Mouse (Mus musculus) myocyte (in vitro differentiated cells): ENCODE data around the gene Lasp1.

ENCODE experiments used
- CEBPB ChIP-seq: IDR thresholded peaks from 2 replicates; pipeline ENCODE4 v1.6.1; 2011; ENCODE audit warnings: mild to moderate bottlenecking, moderate library complexity; ENCODE audit not compliant: poor library complexity, insufficient read depth, severe bottlenecking
- E2F4 ChIP-seq: IDR thresholded peaks from one replicate; pipeline ENCODE4 v1.6.1; 2011; ENCODE audit warnings: mild to moderate bottlenecking, control low read depth, moderate library complexity; ENCODE audit not compliant: insufficient read depth
- MAX ChIP-seq: IDR thresholded peaks from one replicate; pipeline ENCODE4 v1.6.1; 2011; ENCODE audit warnings: low read depth, mild to moderate bottlenecking, control low read depth
- MYOD1 ChIP-seq, 3 experiments: IDR thresholded peaks; one replicate each; pipeline ENCODE4 v1.6.1; 2011; ENCODE audit warnings: control low read depth in 2 of 3, low read depth in 2 of 3, mild to moderate bottlenecking in 2 of 3, moderate library complexity in 1 of 3; ENCODE audit not compliant: insufficient read length in 2 of 3, control insufficient read depth in 1 of 3
- MYOG ChIP-seq, 3 experiments: IDR thresholded peaks; one replicate each; pipeline ENCODE4 v1.6.1; 2011; ENCODE audit warnings: control low read depth in 2 of 3, low read depth in 2 of 3, mild to moderate bottlenecking in 2 of 3; ENCODE audit not compliant: insufficient read length in 2 of 3, control insufficient read depth in 1 of 3, insufficient read depth in 1 of 3
- POLR2A ChIP-seq: IDR thresholded peaks from one replicate; pipeline ENCODE4 v1.6.1; 2011; ENCODE audit warnings: low read depth, mild to moderate bottlenecking, control low read depth, moderate library complexity; ENCODE audit not compliant: insufficient read length
- POLR2AphosphoS2 ChIP-seq: IDR thresholded peaks from one replicate; pipeline ENCODE4 v1.6.1; 2011; ENCODE audit warnings: low read depth, control low read depth; ENCODE audit not compliant: insufficient read length
- TCF12 ChIP-seq: IDR thresholded peaks from one replicate; pipeline ENCODE4 v1.6.1; 2011; ENCODE audit warnings: mild to moderate bottlenecking, control low read depth; ENCODE audit not compliant: poor library complexity, insufficient read depth, severe bottlenecking
- USF1 ChIP-seq: IDR thresholded peaks from one replicate; pipeline ENCODE4 v1.6.1; 2011; ENCODE audit warnings: low read depth, mild to moderate bottlenecking, control low read depth, moderate library complexity

DNA sequence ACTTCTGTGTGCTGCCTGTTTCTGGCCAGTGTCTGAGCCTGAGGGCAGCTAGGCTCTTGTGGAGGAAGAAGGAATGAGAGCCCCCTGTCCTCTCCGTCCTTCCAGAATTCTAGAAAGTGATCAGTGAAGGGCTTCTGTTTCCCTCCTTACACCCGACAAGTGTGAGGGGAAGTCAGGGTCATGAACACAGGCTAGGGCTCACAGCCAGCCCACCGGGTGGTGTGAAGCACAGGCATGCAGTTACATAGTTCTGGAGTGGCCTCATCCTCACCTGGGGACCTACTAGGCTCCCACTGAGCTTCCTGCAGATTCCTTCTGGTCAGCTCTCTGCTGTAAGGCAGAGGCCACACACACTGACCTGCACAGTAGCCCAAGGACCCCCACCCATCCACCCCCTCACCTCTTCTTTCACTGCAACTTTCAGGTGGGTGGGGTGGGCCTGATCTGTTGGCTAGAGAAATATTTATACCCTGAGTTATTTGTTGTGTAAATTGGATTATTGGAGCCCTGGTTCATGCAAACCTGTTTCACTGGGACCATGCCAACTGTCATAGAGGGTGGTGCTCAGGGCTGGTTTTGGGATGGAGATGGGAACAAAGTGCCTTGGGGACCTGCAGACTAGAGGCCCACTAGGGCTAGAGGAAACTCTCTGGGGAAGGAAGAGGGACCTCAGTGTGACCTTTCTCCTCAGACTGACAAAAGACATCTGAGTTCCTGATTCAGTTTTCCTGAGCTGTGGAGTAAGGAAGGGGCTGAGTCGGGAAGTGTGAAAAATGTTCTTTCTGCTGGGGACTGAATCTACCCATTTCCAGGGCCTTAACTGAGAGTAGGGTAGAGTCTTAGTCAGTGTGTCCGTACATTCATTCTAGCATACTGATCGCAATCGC is 10.7 kb downstream of the Lasp1 start:
- TF ChIP-seq MAX (no peak), POLR2AphosphoS2 (no peak), CEBPB (no peak), USF1 (no peak), E2F4 (no peak), POLR2A (no peak), TCF12 (no peak), MYOG (IDR thresholded peaks at IDR 0.05; ENCODE audit: control insufficient read depth in 1 of 3, insufficient read depth in 1 of 3, insufficient read length in 2 of 3, low read depth in 2 of 3) (no peak), MYOD1 (IDR thresholded peaks at IDR 0.05; ENCODE audit: control insufficient read depth in 1 of 3, insufficient read length in 2 of 3, low read depth in 2 of 3) (no peak)
